Mouse (Mus musculus) megakaryocyte, embryonic 14.5 days (primary cell): ENCODE measurements at regions not wholly inside any gene's neighbourhood (a gene's known extent, or its start where the extent isn't known, plus 50 kb on each side); places are given as distances from the start of the nearest gene placed in this dataset.

Experiments used
- FLI1 ChIP-seq: IDR thresholded peaks from 2 replicates; pipeline ENCODE4 v1.6.1; 2012; ENCODE audit warnings: low read length, inconsistent platforms, mixed read lengths
- GATA1 ChIP-seq: IDR thresholded peaks from 3 replicates; pipeline ENCODE4 v1.6.1; 2012; ENCODE audit warnings: mixed read lengths, low read length, inconsistent platforms, borderline replicate concordance

DNA sequence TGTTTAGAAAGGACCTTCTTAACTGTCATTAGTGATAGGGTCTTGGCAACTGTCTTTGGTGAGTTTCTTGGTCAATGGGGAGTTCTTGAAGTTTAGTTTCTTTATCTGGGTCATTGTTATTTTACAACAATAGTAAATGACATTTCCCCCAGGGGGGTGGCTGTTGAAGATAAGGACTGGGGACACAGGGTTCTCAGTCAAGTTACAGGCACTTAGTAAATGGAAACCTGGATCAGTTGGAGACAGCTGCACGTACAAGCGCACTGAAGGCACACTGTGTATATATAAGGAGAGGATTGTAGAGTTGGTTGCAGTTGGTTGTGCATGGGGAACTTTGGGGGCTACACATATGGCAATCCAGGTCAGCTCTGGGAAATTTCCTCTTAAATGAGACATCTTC lies 169.2 kb upstream of the Serp2 start:
- no peak for TF ChIP-seq GATA1
- no peak for TF ChIP-seq FLI1
